Mouse (Mus musculus): ENCODE measurements at regions not wholly inside any gene's neighbourhood (a gene's known extent, or its start where the extent isn't known, plus 50 kb on each side); places are given as distances from the start of the nearest gene placed in this dataset.

DNA sequence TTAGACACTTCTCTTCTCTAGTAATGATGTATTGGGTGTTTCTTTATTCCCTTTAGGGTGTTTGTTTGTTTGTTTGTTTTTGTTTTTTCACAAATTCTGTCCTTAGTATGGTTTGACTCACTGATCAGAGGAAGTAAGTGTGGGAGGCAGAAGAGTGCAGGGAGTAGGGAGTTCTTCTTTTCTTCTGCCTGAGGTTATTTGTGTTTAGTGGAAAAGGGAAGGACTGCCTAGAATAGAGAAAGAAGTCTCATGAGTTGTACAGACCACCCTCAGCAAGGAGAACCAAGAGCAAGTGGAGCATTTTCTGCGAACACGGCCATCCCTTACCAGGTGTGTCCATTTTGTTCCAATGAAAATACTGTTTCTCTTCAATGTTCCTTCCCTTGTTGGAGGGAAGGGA is 253.9 kb downstream of the Ptprc start:
- Histone ChIP-seq H3K27ac (ENCODE audit: low read depth, low read length) (no peak overlapping the region), H3K4me1 (replicated peaks; ENCODE audit: control insufficient read depth, insufficient read depth, low read length) (no peaks in the 10 kb centered on the region), H3K36me3 (ENCODE audit: control insufficient read depth, insufficient read depth, low read length) (no peaks in the 10 kb centered on the region), H3K9ac (ENCODE audit: low read depth, low read length) (no peak overlapping the region), H3K9me3 (ENCODE audit: control insufficient read depth, low read length) (no peaks in the 10 kb centered on the region), H3K4me2 (no peak overlapping the region), H3K4me3 (ENCODE audit: low read depth, low read length) (no peak overlapping the region), H3K27me3 (replicated peaks; ENCODE audit: control insufficient read depth, insufficient read depth, low read length) (no peaks in the 10 kb centered on the region)
- DNase-seq (ENCODE audit: low spot score) (no peak), ATAC-seq (replicated peaks; ENCODE audit: low FRiP score) (no peak)
- 78% methylated on average over 2 of the region's 2 CpGs for WGBS

DNA sequence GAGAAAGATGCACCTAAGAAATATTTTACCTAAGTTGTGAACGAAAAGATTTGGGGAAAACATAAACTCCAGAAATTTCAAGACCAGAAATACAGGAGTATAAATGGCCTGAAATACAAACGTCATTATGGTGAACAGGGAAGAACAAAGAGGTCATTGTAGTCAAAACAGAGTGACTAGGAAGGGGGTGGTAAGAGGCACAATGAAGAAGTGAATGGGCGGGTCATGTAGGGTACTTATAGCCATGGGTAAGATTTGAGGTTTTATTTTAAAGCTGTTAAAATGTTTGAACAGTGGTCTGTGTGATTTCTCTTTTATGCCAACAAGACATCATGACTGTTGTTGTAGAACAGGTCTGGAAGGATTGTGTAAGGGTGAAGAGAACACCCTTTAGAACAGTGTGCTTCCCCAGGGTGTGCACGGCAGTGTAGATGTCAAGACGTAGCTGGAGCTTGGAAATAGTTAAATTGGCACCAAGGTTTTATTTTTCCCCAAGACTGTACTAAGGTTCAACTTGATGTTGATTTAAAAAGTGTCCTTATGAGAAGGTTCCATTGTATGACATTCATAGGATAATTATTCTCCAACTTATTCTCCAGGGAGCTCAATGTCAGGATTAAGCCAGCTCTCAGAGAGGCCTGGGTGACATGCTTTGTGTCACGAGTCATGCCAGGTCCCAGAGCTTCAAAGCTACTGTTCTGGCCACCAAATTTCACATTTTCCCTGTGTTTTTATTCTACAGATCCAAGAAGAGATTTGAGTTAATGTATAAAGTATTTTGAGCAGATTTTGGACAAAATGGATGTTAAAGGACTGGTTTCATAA is 255.6 kb downstream of the Ptprc start:
- ATAC-seq (replicated peaks; ENCODE audit: low FRiP score) = no peak

DNA sequence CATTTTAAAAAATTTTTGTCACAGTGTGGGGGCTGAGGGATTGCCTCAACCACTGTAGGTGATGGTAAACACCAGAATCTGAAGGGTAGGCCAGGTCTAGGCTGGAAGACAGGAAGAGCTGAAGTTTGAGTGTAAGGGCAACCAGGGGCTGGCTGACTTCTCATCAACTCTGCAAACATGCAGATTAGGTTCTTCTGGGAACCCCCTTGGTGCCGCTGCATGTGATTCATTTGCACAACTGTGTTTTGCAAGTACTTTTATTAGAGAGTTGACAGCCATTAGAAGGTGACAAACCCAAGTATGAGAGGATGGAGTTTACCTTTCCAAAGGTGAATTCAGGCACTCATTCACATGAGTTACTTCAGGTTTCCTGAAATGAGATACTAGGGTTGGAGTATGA is 258.1 kb downstream of the Ptprc start:
- H3K36me3 ChIP-seq (ENCODE audit: control insufficient read depth, insufficient read depth, low read length) = no peaks in the 10 kb centered on the region
- H3K4me1 ChIP-seq (replicated peaks; ENCODE audit: control insufficient read depth, insufficient read depth, low read length) = no peaks in the 10 kb centered on the region
- H3K27me3 ChIP-seq (replicated peaks; ENCODE audit: control insufficient read depth, insufficient read depth, low read length) = no peaks in the 10 kb centered on the region
- ATAC-seq (replicated peaks; ENCODE audit: low FRiP score) (no peak), DNase-seq (ENCODE audit: low spot score) (no peak)
- 79% methylated on average over 1 of the region's 1 CpGs for WGBS
- H3K9ac ChIP-seq (ENCODE audit: low read depth, low read length) = no peak overlapping the region
- H3K4me2 ChIP-seq = no peak overlapping the region
- no peak overlapping the region for H3K27ac ChIP-seq (ENCODE audit: low read depth, low read length)
- H3K4me3 ChIP-seq (ENCODE audit: low read depth, low read length) = no peak overlapping the region
- H3K9me3 ChIP-seq (ENCODE audit: control insufficient read depth, low read length) = no peaks in the 10 kb centered on the region

More for the DNA sequence above, 255.6 kb downstream of the Ptprc start:
- Histone ChIP-seq H3K4me3 (ENCODE audit: low read depth, low read length) (no peak overlapping the region), H3K9ac (ENCODE audit: low read depth, low read length) (no peak overlapping the region), H3K4me2 (no peak overlapping the region), H3K27me3 (replicated peaks; ENCODE audit: control insufficient read depth, insufficient read depth, low read length) (no peaks in the 10 kb centered on the region), H3K4me1 (replicated peaks; ENCODE audit: control insufficient read depth, insufficient read depth, low read length) (no peaks in the 10 kb centered on the region), H3K36me3 (ENCODE audit: control insufficient read depth, insufficient read depth, low read length) (no peaks in the 10 kb centered on the region), H3K27ac (ENCODE audit: low read depth, low read length) (no peak overlapping the region), H3K9me3 (ENCODE audit: control insufficient read depth, low read length) (no peaks in the 10 kb centered on the region)
- no peak for DNase-seq (ENCODE audit: low spot score)
- WGBS = 78% methylated on average over 6 of the region's 6 CpGs

DNA sequence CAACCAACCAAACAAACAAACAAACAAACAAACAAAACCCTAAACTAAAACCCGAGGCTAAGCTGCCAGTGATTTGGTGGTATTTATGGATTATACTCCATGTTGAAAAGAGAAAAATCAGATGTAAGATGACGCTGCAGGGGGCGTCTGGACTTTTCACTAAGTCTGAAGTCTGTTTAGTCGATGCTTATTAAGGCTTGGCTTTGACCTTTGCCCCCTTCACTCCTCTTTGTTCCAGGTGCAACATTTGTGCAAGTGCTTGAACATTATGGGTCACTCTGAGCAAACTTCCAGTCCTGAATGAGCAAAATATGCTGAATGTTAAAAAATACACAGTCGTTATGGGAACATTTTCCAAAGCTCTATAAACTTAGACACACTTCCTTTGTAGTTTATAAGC is 268.6 kb downstream of the Ptprc start:
- Histone ChIP-seq H3K9ac (ENCODE audit: low read depth, low read length) (no peak overlapping the region), H3K4me3 (ENCODE audit: low read depth, low read length) (no peak overlapping the region), H3K4me1 (replicated peaks; ENCODE audit: control insufficient read depth, insufficient read depth, low read length) (peaks cover 5% of the 10 kb centered on the region), H3K27me3 (replicated peaks; ENCODE audit: control insufficient read depth, insufficient read depth, low read length) (no peaks in the 10 kb centered on the region), H3K9me3 (ENCODE audit: control insufficient read depth, low read length) (no peaks in the 10 kb centered on the region), H3K27ac (ENCODE audit: low read depth, low read length) (no peak overlapping the region), H3K36me3 (ENCODE audit: control insufficient read depth, insufficient read depth, low read length) (no peaks in the 10 kb centered on the region), H3K4me2 (no peak overlapping the region)
- ATAC-seq (replicated peaks; ENCODE audit: low FRiP score) (no peak), DNase-seq (ENCODE audit: low spot score) (no peak)
- WGBS = 76% methylated on average over 5 of the region's 5 CpGs

DNA sequence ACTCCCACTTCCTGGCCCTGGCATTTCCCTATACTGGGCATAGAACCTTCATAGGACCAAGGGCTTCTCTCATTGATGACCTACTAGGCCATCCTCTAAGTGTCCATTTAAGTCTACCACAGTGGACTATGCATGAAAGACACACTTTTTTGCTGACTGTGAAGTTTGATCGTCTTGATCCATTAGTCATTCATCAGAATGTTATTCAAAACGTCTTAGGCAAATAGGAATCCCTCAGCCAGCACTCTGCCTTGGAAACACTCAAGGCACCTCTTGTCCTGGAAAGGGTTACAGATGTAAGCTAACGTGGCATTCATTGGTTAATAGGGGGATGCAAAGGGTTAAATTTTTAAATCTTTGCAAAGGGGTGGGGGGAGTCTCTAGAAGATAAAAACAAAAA is 269.0 kb downstream of the Ptprc start:
- Histone ChIP-seq H3K4me1 (replicated peaks; ENCODE audit: control insufficient read depth, insufficient read depth, low read length) (peaks cover 5% of the 10 kb centered on the region), H3K36me3 (ENCODE audit: control insufficient read depth, insufficient read depth, low read length) (no peaks in the 10 kb centered on the region), H3K27me3 (replicated peaks; ENCODE audit: control insufficient read depth, insufficient read depth, low read length) (no peaks in the 10 kb centered on the region), H3K9me3 (ENCODE audit: control insufficient read depth, low read length) (no peaks in the 10 kb centered on the region), H3K9ac (ENCODE audit: low read depth, low read length) (no peak overlapping the region), H3K4me2 (no peak overlapping the region), H3K27ac (ENCODE audit: low read depth, low read length) (no peak overlapping the region), H3K4me3 (ENCODE audit: low read depth, low read length) (no peak overlapping the region)
- ATAC-seq (replicated peaks; ENCODE audit: low FRiP score) (no peak), DNase-seq (ENCODE audit: low spot score) (no peak)
- 74% methylated on average over 3 of the region's 3 CpGs for WGBS

DNA sequence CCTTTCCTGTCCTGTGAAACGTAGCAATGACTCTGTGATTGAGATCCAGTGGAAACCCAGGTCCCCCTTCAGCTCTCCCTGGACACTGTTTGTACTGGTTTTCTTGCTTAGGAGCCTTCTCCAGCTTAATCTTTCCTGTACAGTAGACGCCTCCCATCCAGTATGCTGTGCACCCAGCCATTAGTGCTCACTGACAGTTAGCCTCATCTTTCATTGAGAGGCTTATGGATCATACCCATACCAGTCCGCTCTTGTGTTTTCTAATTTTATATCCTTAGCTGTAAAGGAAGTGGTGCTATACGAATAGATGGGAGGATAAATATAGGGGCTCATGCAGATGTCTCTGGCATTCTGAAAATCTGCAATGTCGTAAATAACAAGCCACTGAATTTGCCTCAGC is 269.9 kb downstream of the Ptprc start:
- Histone ChIP-seq H3K36me3 (ENCODE audit: control insufficient read depth, insufficient read depth, low read length) (no peaks in the 10 kb centered on the region), H3K4me2 (no peak overlapping the region), H3K9ac (ENCODE audit: low read depth, low read length) (no peak overlapping the region), H3K4me3 (ENCODE audit: low read depth, low read length) (no peak overlapping the region), H3K27ac (ENCODE audit: low read depth, low read length) (no peak overlapping the region), H3K4me1 (replicated peaks; ENCODE audit: control insufficient read depth, insufficient read depth, low read length) (peaks cover 5% of the 10 kb centered on the region), H3K27me3 (replicated peaks; ENCODE audit: control insufficient read depth, insufficient read depth, low read length) (no peaks in the 10 kb centered on the region), H3K9me3 (ENCODE audit: control insufficient read depth, low read length) (no peaks in the 10 kb centered on the region)
- no peak for DNase-seq (ENCODE audit: low spot score)
- 0 out of 2 replicates have a peak, but pooled peaks have one; percentile 15 for ATAC-seq (replicated peaks; ENCODE audit: low FRiP score)
- 68% methylated on average over 5 of the region's 5 CpGs for WGBS

DNA sequence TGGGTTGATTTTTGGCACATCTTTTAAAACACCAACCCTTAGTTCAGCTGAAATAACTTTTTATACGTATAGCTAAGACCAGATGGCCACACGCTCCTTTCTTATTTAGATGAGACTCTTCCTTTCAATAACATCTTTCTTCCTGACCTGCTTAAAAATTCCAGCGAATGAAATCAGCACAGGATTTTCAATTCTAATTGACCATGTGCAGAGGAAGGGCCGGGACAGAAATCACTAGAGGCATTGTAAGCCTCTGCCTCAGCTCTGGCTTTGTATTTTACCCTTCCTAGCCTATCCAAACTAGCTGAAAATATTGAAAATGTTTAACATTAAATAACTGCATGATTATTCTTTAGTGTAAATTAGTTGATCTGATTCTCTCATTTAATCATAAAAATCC is 272.2 kb downstream of the Ptprc start:
- H3K4me1 ChIP-seq (replicated peaks; ENCODE audit: control insufficient read depth, insufficient read depth, low read length) = peaks cover 5% of the 10 kb centered on the region
- WGBS = 78% methylated on average over 4 of the region's 4 CpGs
- DNase-seq (ENCODE audit: low spot score) = no peak
- H3K4me2 ChIP-seq = no peak overlapping the region
- no peaks in the 10 kb centered on the region for H3K27me3 ChIP-seq (replicated peaks; ENCODE audit: control insufficient read depth, insufficient read depth, low read length)
- no peaks in the 10 kb centered on the region for H3K9me3 ChIP-seq (ENCODE audit: control insufficient read depth, low read length)
- H3K27ac ChIP-seq (ENCODE audit: low read depth, low read length) = no peak overlapping the region
- ATAC-seq (replicated peaks; ENCODE audit: low FRiP score) = no peak
- no peak overlapping the region for H3K4me3 ChIP-seq (ENCODE audit: low read depth, low read length)
- H3K36me3 ChIP-seq (ENCODE audit: control insufficient read depth, insufficient read depth, low read length) = no peaks in the 10 kb centered on the region
- H3K9ac ChIP-seq (ENCODE audit: low read depth, low read length) = no peak overlapping the region

DNA sequence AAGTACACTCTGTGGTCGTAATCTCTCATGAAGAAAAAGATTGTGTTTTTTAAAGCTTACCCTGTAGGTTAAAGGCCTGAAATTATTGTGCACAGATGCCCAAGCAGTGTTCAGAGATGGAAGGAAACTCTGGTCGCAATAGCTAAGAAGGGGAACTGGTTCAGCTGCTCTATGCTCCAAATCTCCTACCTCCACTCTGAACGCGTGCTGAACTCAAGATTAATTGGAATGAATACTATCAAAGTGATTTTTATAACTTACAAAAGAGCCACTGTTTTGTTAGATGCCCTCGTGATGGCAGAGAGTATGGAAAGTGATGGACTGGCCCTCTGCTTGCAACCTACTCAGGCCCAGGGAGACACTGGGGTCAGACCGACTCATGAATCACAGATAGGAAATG is 272.6 kb downstream of the Ptprc start:
- 75% methylated on average over 6 of the region's 6 CpGs for WGBS
- Histone ChIP-seq H3K4me1 (replicated peaks; ENCODE audit: control insufficient read depth, insufficient read depth, low read length) (peaks cover 5% of the 10 kb centered on the region), H3K9ac (ENCODE audit: low read depth, low read length) (no peak overlapping the region), H3K4me2 (no peak overlapping the region), H3K4me3 (ENCODE audit: low read depth, low read length) (no peak overlapping the region), H3K9me3 (ENCODE audit: control insufficient read depth, low read length) (no peaks in the 10 kb centered on the region), H3K27ac (ENCODE audit: low read depth, low read length) (no peak overlapping the region), H3K27me3 (replicated peaks; ENCODE audit: control insufficient read depth, insufficient read depth, low read length) (no peaks in the 10 kb centered on the region), H3K36me3 (ENCODE audit: control insufficient read depth, insufficient read depth, low read length) (no peaks in the 10 kb centered on the region)
- no peak for DNase-seq (ENCODE audit: low spot score)
- no peak for ATAC-seq (replicated peaks; ENCODE audit: low FRiP score)

DNA sequence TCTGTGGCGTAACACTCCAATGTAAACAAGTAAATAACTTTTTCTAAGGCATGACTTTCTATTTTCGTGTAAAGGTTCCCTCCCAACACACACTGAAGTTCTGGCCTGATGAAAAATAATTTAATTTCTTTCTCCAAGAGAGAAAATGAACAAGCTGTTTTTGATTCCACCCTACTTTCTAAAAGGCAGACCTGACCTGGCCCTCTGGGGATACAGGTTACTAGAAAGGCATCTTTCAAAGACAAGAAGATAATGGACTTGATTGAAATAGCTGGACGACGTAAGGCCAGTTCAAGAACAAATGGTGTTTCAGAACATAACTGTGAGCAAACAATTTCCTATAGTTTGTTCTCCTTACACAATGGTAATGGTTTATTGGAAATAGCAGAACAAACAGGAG is 273.5 kb downstream of the Ptprc start:
- 73% methylated on average over 4 of the region's 4 CpGs for WGBS
- Histone ChIP-seq H3K27me3 (replicated peaks; ENCODE audit: control insufficient read depth, insufficient read depth, low read length) (no peaks in the 10 kb centered on the region), H3K36me3 (ENCODE audit: control insufficient read depth, insufficient read depth, low read length) (no peaks in the 10 kb centered on the region), H3K4me3 (ENCODE audit: low read depth, low read length) (no peak overlapping the region), H3K9ac (ENCODE audit: low read depth, low read length) (no peak overlapping the region), H3K9me3 (ENCODE audit: control insufficient read depth, low read length) (no peaks in the 10 kb centered on the region), H3K4me1 (replicated peaks; ENCODE audit: control insufficient read depth, insufficient read depth, low read length) (peaks cover 5% of the 10 kb centered on the region), H3K4me2 (no peak overlapping the region), H3K27ac (ENCODE audit: low read depth, low read length) (no peak overlapping the region)
- ATAC-seq (replicated peaks; ENCODE audit: low FRiP score) (no peak), DNase-seq (ENCODE audit: low spot score) (no peak)
